Mouse (Mus musculus) kidney, embryonic 14.5 days (tissue): ENCODE results near the gene Arhgap18. TPM values are rescaled to one million over a fixed set of nuclear protein-coding genes. Genes with fewer than 3 reads are reported as not detected.
A peak's percentile ranks its signal among the peaks of the same experiment; 100 is the strongest.

Source experiments
- ATAC-seq: fragments of 200-750 bp; cut with Nextera tagmentation; 2 replicates; pipeline ENCODE4 v1.8.0; 2017; ENCODE audit warnings: moderate number of reproducible peaks, mild to moderate bottlenecking, moderate TSS enrichment, moderate library complexity; ENCODE audit not compliant: low FRiP score, low TSS enrichment
- H3K27ac ChIP-seq: fragments of 300-500 bp; sonication (generic); 2 replicates; pipeline ENCODE4 v1.5.1; 2014; ENCODE audit warnings: low read depth, mild to moderate bottlenecking, low read length, moderate library complexity, mixed read lengths
- H3K27me3 ChIP-seq: fragments of 300-500 bp; sonication (generic); 2 replicates; pipeline ENCODE4 v1.6.1; 2014; ENCODE audit warnings: mild to moderate bottlenecking, low read length; ENCODE audit not compliant: control insufficient read depth, insufficient read depth
- H3K36me3 ChIP-seq: fragments of 300-500 bp; sonication (generic); 2 replicates; pipeline ENCODE4 v1.6.1; 2014; ENCODE audit warnings: low read length, mixed read lengths; ENCODE audit not compliant: control insufficient read depth, insufficient read depth
- H3K4me1 ChIP-seq: fragments of 300-500 bp; sonication (generic); 2 replicates; pipeline ENCODE4 v1.6.1; 2014; ENCODE audit warnings: low read length, mixed read lengths; ENCODE audit not compliant: control insufficient read depth, insufficient read depth
- H3K4me2 ChIP-seq: fragments of 300-500 bp; sonication (generic); replicated peaks from 2 replicates; pipeline ENCODE4 v1.6.1; 2014; ENCODE audit warnings: low read depth, mild to moderate bottlenecking, low read length
- H3K4me3 ChIP-seq: fragments of 300-500 bp; sonication (generic); 2 replicates; pipeline ENCODE4 v1.5.1; 2014; ENCODE audit warnings: mild to moderate bottlenecking, low read length
- H3K9ac ChIP-seq: fragments of 300-500 bp; sonication (generic); 2 replicates; pipeline ENCODE4 v1.6.1; 2014; ENCODE audit warnings: low read depth, mild to moderate bottlenecking, low read length, moderate library complexity
- H3K9me3 ChIP-seq: fragments of 300-500 bp; sonication (generic); 2 replicates; pipeline ENCODE4 v1.6.1; 2016; ENCODE audit warnings: low read length; ENCODE audit not compliant: control insufficient read depth
- WGBS: fragments of 180-500 bp; shearing (Covaris S2); extraction: QIAGEN DNeasy Blood & Tissue Kit; methylation state at CpG from one replicate; pipeline ENCODE4 v1.1.7; 2014; 5-methylcytosine and 5-hydroxymethylcytosine counted together
- polyA plus RNA-seq: library from polyadenylated mRNA; unstranded; fragments of >200 nt; fragmentation: Nextera tagmentation; extraction: Ambion mirVana; gene quantifications from 2 replicates; pipeline ENCODE4 v1.2.1, GENCODE M21; 2014

The Arhgap18 gene
- polyA plus RNA-seq, 1 experiment from 2014 or later, result 44.1 TPM

GRCm38 (mm10) chr10:26810810-26811209, 57.6 kb downstream of the Arhgap18 start:
- Histone ChIP-seq H3K36me3 (no peaks in the 10 kb centered on the region), H3K4me1 (no peaks in the 10 kb centered on the region), H3K27me3 (no peaks in the 10 kb centered on the region), H3K9me3 (no peaks in the 10 kb centered on the region), H3K9ac (no peak overlapping the region), H3K4me3 (no peak overlapping the region), H3K4me2 (no peak overlapping the region), H3K27ac (no peak overlapping the region)
- no peak for ATAC-seq
- 67% methylated on average over 5 of the region's 5 CpGs for WGBS

GRCm38 (mm10) chr10:26811342-26811741, 58.1 kb downstream of the Arhgap18 start:
- 0 out of 2 replicates have a peak, but pooled peaks have one; percentile 28 for ATAC-seq
- 62% methylated on average over 4 of the region's 4 CpGs for WGBS
- Histone ChIP-seq H3K4me3 (no peak overlapping the region), H3K4me2 (no peak overlapping the region), H3K4me1 (no peaks in the 10 kb centered on the region), H3K9me3 (no peaks in the 10 kb centered on the region), H3K9ac (no peak overlapping the region), H3K36me3 (no peaks in the 10 kb centered on the region), H3K27me3 (no peaks in the 10 kb centered on the region), H3K27ac (no peak overlapping the region)

- no peak overlapping the region for H3K4me2 ChIP-seq
Measured at GRCm38 (mm10) chr10:26815646-26816045, 62.4 kb downstream of the Arhgap18 start.

GRCm38 (mm10) chr10:26820326-26820725, 67.1 kb downstream of the Arhgap18 start:
- H3K4me2 ChIP-seq, result no peak overlapping the region
- no peak for ATAC-seq

More at GRCm38 (mm10) chr10:26815646-26816045, 62.4 kb downstream of the Arhgap18 start:
- 92% methylated on average over 8 of the region's 8 CpGs for WGBS
- H3K9ac ChIP-seq, result no peak overlapping the region
- no peak overlapping the region for H3K4me3 ChIP-seq
- H3K9me3 ChIP-seq, result no peaks in the 10 kb centered on the region
- no peak overlapping the region for H3K27ac ChIP-seq
- no peaks in the 10 kb centered on the region for H3K4me1 ChIP-seq
- no peaks in the 10 kb centered on the region for H3K36me3 ChIP-seq
- no peaks in the 10 kb centered on the region for H3K27me3 ChIP-seq
- ATAC-seq, result no peak

GRCm38 (mm10) chr10:26820936-26821335, 67.7 kb downstream of the Arhgap18 start:
- 67% methylated on average over 1 of the region's 1 CpGs for whole genome bisulfite sequencing
- Histone ChIP-seq H3K9ac (no peak overlapping the region), H3K4me2 (no peak overlapping the region), H3K36me3 (no peaks in the 10 kb centered on the region), H3K27me3 (no peaks in the 10 kb centered on the region), H3K27ac (no peak overlapping the region), H3K4me3 (no peak overlapping the region), H3K4me1 (no peaks in the 10 kb centered on the region), H3K9me3 (no peaks in the 10 kb centered on the region)
- no peak; the same call in 1 of the 2 replicates for ATAC-seq

More at GRCm38 (mm10) chr10:26820326-26820725, 67.1 kb downstream of the Arhgap18 start:
- Histone ChIP-seq H3K9me3 (no peaks in the 10 kb centered on the region), H3K4me1 (no peaks in the 10 kb centered on the region), H3K27me3 (no peaks in the 10 kb centered on the region), H3K36me3 (no peaks in the 10 kb centered on the region), H3K27ac (no peak overlapping the region), H3K9ac (no peak overlapping the region), H3K4me3 (no peak overlapping the region)

- no peak overlapping the region for H3K4me3 ChIP-seq
- no peak overlapping the region for H3K27ac ChIP-seq
- H3K4me1 ChIP-seq, result no peaks in the 10 kb centered on the region
- H3K9ac ChIP-seq, result no peak overlapping the region
- WGBS, result 71% methylated on average over 5 of the region's 5 CpGs
- no peak for ATAC-seq
- H3K4me2 ChIP-seq, result no peak overlapping the region
- no peaks in the 10 kb centered on the region for H3K36me3 ChIP-seq
- no peaks in the 10 kb centered on the region for H3K27me3 ChIP-seq
- H3K9me3 ChIP-seq, result no peaks in the 10 kb centered on the region
Measured at GRCm38 (mm10) chr10:26823997-26824396, 70.8 kb downstream of the Arhgap18 start.

GRCm38 (mm10) chr10:26825246-26825889, 72.1 kb downstream of the Arhgap18 start:
- no peaks in the 10 kb centered on the region for H3K27me3 ChIP-seq
- no peak for ATAC-seq
- WGBS, result 79% methylated on average over 8 of the region's 8 CpGs

GRCm38 (mm10) chr10:26827315-26827714, 74.1 kb downstream of the Arhgap18 start:
- no peaks in the 10 kb centered on the region for H3K36me3 ChIP-seq
- H3K27me3 ChIP-seq, result no peaks in the 10 kb centered on the region
- no peak overlapping the region for H3K4me3 ChIP-seq
- ATAC-seq, result no peak
- no peaks in the 10 kb centered on the region for H3K9me3 ChIP-seq
- 62% methylated on average over 5 of the region's 5 CpGs for WGBS
- H3K27ac ChIP-seq, result no peak overlapping the region
- H3K4me1 ChIP-seq, result no peaks in the 10 kb centered on the region
- H3K4me2 ChIP-seq, result no peak overlapping the region
- no peak overlapping the region for H3K9ac ChIP-seq

More at GRCm38 (mm10) chr10:26825246-26825889, 72.1 kb downstream of the Arhgap18 start:
- no peaks in the 10 kb centered on the region for H3K36me3 ChIP-seq
- no peaks in the 10 kb centered on the region for H3K4me1 ChIP-seq
- no peaks in the 10 kb centered on the region for H3K9me3 ChIP-seq
- no peak overlapping the region for H3K4me3 ChIP-seq
- no peak overlapping the region for H3K4me2 ChIP-seq
- H3K27ac ChIP-seq, result no peak overlapping the region
- H3K9ac ChIP-seq, result no peak overlapping the region

GRCm38 (mm10) chr10:26828412-26829137, 75.4 kb downstream of the Arhgap18 start:
- Histone ChIP-seq H3K9me3 (no peaks in the 10 kb centered on the region), H3K4me1 (no peaks in the 10 kb centered on the region), H3K27me3 (no peaks in the 10 kb centered on the region), H3K9ac (no peak overlapping the region), H3K4me3 (no peak overlapping the region), H3K4me2 (no peak overlapping the region), H3K36me3 (no peaks in the 10 kb centered on the region), H3K27ac (no peak overlapping the region)
- ATAC-seq, result peak; percentile 28; the same call in 1 of the 2 replicates
- 79% methylated on average over 9 of the region's 9 CpGs for WGBS
